Mouse (Mus musculus): Measurements from ENCODE around the gene Cfap74.
"Not testable (repeated sequence)": the region's sequence is repeated elsewhere in the genome, so short reads cannot be mapped to it uniquely, and the experiment has no call there.

Gene Cfap74

DNA sequence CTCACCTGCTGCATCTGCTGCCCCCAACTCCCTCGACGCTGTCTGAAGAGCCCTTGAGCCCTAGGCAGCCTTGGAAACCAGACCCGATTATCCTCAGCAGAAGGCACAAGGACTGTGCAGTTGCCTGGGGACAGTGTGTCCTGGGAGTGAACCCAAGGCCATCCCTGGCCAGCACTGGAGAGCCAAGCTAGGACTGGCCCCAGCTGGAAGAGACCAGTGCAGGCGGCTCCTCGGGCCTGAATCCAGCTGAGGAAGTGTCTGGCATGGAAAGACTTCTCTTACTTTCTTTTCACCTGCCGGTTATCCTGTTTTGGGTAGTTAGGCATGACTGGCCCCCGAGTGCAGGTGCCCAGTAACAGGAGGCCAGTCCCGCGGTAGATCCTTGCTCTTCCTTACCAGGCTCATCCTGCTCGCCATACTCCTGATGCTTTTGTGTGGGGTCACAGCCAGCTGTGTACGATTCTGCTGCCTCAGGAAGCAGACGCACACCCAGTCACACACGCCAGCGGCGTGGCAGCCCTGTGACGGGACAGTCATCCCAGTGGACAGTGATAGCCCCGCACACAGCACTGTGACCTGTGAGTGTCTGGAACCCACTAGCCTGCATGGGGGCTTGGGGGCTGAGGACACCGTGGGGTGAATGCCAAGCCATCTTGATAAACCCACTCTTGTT, 60.7 kb downstream of the Cfap74 start:
- in situ Hi-C loops (cut with MboI): no loop called here

DNA sequence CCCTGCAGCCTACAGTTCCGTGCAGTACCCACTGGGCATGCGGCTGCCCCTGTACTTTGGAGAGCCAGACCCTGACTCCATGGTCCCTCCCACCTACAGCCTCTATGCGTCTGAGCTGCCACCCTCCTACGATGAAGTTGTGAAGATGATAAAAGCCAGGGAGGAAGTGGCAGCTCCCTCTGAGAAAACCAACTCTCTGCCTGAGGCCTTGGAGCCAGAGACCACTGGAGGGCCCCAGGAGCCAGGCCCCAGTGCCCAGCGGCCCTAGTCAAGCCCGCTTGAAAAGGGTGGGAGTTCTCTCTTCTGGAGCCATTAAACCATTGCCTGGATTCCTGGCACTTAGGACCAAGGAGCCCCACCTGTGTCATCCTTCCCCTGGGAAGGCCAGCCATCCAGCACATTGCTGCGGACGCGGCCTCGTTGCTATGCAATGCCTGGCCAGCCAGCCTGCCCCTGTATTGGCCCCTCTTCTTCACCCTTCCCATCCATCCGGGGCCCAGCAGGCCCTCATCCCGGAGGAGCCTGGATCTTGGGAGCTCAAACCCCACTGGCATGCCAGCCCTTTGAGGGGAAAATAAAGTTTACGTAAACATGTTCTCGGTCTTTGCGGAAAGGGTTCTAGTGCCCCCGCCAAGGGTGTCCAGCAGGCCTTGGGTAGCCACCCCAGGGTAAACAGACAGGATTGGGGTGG, 61.4 kb downstream of the Cfap74 start:
- in situ Hi-C loops (cut with MboI): no loop called here

GRCm38 (mm10) chr4:155470997-155471396, 62.0 kb downstream of the Cfap74 start:
- in situ Hi-C loops (cut with MboI): no loop called here

DNA sequence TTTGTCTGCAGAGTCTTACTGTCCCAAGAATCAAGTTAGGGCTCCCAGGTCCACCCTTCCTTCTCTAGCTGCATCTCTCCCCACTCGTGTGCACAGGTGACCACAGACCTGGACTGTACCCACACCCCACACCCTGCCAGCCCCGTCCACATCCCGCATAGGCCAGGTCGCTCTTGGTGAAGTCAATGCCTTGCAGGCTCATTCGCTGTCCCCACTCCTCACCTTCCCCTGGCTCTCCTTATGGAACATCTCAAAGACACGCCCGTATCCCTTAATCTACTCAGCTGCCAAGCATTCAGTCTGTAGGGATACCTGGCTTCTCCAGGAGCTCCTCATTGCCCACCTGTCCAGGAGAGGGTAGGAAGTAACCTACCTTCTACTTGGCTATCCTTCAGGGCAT, 62.4 kb downstream of the Cfap74 start:
- in situ Hi-C loops (cut with MboI): no loop called here

GRCm38 (mm10) chr4:155472716-155473290, 63.8 kb downstream of the Cfap74 start:
- in situ Hi-C loops (cut with MboI): no loop called here

- in situ Hi-C loops (cut with MboI): no loop called here
Observed at GRCm38 (mm10) chr4:155473319-155473718, 64.3 kb downstream of the Cfap74 start.

DNA sequence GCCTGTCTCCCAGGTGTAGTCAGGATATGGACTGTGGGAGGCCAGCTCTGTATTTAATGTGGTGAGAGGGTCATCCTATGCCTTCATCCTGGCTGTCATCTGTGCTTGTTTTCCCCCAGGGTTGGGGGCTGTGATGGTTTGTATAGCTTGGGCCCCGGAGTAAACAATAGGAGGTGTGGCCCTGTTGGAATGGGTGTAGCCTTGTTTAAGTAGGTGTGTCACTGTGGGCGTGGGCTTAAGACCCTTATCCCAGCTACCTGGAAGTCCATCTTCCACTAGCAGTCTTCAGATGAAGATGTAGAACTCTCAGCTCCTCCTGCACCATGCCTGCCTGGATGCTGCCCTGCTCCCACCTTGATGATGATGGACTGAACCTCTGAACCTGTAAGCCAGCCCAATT, 64.8 kb downstream of the Cfap74 start:
- in situ Hi-C loops (cut with MboI): not testable (repeated sequence)

DNA sequence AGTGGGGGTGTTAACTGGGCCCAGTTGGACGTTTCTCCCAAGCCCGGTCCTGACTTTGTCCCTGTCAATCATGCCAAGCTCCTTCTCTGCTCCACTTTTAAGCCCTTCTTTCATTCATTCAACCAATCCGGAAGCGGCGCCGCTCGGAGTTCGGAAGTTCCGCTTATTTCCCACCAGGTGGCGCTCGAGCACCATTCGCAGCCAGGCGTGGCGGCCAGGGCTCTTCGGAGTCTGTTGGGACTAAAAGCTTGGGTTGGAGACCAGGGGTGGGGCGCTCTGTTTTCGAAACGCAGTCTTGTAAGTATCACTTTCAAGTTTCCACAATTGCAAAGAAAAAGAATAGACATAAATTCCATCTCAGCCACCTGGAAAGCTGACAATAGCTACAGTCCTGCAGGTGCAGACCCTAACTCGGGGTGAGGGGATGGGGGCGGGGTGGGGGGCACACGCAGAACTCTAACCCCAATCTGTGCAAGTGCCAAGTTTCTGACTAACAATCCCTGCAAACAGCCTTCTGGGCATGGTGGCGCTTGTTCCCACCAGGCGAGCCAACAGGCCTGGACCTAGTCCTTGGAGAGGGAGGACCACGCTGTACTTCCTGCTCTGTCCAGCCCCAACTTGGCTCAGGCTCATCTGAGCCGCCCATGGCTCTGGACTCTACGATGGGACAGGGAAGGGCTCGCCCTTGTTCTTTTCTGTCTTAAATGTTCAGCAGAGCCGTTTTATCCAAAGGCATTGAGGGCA, 72.6 kb downstream of the Cfap74 start:
- in situ Hi-C loops (cut with MboI): loop anchor here (5.0 kb wide), 1 partner anchor 86 kb away; no protein-coding TSS in a partner anchor

DNA sequence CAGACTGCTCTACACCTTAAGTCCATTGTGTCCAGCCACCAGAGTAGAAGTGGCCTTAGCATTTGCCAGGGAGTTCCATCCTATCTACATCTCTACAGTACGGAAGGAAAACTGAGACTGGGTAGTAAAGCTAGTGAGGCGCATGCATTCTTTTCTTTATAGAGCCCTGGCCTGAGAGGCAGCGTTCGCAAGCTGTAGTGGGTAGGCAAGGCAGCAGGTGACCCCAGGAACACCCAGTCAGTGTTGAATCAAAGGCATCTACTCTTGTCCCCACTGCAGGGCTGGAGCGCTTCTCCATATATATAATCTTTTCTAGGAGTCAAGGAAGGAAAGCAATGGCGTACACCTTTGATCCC, 73.1 kb downstream of the Cfap74 start:
- in situ Hi-C loops (cut with MboI): loop anchor here (5.0 kb wide), 1 partner anchor 85 kb away; no protein-coding TSS in a partner anchor

- in situ Hi-C loops (cut with MboI): loop anchor here (5.0 kb wide), 1 partner anchor 84 kb away; no protein-coding TSS in a partner anchor
Observed at GRCm38 (mm10) chr4:155482733-155483540, 73.9 kb downstream of the Cfap74 start.

DNA sequence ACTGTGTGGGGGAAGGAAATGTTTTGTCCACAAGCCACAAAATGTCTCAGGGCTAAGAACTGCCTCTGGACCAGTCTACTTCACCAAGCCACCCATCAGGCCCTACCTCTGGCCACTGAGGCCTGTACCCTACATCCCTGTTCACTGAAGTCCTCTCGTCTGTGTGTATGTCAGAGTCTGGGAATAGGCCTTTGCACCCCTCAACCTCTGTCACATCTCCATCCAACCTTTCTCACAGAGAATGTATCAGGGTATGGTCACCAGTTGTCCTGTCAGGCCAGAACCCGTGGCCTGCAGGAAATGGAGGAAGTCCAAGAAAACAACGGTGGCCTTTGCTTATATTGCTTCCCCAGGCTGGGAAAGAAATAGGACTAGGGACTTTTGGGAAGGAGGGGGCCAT, 76.5 kb downstream of the Cfap74 start:
- in situ Hi-C loops (cut with MboI): no loop called here

- in situ Hi-C loops (cut with MboI): no loop called here
Observed at GRCm38 (mm10) chr4:155487746-155488145, 78.8 kb downstream of the Cfap74 start.

DNA sequence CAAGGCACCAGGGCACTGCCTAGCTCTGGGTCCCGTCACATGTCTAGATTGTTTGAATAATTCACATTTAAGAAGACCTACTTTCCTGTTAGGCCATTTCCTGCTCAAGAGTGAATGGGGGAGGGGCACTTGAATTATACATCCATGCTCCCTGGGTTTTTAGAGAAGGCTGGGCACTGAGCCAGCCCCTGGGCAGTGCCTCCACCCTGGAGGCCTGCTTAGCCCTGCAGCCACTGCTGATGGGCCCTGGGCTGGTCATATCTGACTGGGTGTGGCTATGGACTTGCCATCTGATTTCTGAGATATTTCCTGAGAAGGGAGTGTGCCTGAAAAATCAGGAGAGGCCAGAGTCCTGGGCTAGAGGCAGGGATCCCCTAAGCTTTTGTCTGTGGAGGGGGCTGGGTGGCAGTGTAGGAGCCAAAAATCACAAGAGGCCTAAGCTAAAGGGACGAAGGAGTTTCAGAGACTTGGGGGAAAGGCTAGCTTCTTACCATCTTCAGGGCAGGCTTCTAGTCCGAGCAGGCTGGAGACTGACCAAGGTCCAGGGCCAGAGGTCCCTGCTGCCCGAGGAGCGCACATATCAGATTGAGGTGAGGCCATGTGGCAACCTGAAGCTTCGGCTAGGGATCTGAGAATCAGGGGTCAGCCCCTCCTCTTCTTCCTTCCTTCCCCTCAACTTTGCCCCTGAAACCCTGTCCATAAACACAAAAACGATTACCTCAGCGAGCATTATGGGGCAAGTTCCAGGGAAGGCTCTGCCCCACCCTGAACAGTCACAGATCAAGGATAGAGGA, 79.4 kb downstream of the Cfap74 start:
- in situ Hi-C loops (cut with MboI): no loop called here

- in situ Hi-C loops (cut with MboI): no loop called here
Observed at GRCm38 (mm10) chr4:155489101-155489970, 80.3 kb downstream of the Cfap74 start.

DNA sequence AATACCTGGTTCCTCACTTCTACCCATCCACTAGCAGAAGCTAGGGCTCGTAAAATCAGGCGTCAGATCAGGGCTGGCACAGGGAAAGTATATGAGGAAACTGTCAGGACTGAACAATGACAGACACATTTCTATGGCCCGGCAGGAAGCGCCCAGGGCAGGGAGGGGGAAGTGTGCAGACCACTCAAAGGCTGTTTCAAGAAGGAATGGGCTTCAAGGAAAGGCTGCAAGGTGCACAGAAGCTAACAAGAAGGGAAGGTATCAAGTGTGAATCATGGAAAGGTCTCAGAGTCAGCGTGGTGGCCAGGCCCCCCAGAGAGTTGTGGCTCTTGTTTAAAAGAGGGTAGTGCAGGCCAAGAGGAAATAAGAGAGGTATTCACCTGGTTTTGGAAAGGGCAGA, 81.5 kb downstream of the Cfap74 start:
- in situ Hi-C loops (cut with MboI): no loop called here

GRCm38 (mm10) chr4:155490990-155491504, 82.1 kb downstream of the Cfap74 start, which contains the start of gene Gnb1:
Gene Gnb1, plus strand, starts transcription at chr4:155491361.
- in situ Hi-C loops (cut with MboI): no loop called here

- in situ Hi-C loops (cut with MboI): no loop called here
Observed at GRCm38 (mm10) chr4:155491529-155492130, 82.6 kb downstream of the Cfap74 start.

DNA sequence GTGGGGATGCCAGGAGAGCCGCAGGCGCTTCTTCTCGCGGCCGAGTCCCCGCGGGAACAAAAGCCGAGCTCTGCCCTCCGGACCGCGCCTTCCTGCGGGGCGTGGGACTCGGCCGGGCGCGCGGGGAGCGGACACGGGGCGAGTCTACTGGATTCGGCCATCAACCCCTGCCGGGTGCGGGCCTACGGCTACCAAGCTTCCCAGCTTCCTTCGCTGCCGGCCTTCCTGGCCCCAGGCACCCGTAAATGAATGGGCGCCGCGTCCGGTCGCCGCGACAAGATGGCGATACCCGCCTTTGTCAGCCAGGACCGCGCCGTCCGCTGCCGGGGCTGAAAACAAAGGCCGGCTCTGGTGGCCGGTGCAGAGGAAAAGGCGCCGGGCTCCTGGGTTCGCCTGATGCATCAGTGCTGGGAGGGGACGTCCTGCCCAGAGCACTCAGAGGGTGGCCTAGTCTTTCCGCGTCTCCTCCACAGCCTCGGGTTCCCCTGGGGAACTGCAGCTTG, 83.2 kb downstream of the Cfap74 start:
- in situ Hi-C loops (cut with MboI): no loop called here

- in situ Hi-C loops (cut with MboI): no loop called here
Observed at GRCm38 (mm10) chr4:155494891-155495290, 85.9 kb downstream of the Cfap74 start.

All from mature B cell (primary cell).